Comparison of ENCODE assay signal across 7 mouse cellular contexts in the genomic region with DNA sequence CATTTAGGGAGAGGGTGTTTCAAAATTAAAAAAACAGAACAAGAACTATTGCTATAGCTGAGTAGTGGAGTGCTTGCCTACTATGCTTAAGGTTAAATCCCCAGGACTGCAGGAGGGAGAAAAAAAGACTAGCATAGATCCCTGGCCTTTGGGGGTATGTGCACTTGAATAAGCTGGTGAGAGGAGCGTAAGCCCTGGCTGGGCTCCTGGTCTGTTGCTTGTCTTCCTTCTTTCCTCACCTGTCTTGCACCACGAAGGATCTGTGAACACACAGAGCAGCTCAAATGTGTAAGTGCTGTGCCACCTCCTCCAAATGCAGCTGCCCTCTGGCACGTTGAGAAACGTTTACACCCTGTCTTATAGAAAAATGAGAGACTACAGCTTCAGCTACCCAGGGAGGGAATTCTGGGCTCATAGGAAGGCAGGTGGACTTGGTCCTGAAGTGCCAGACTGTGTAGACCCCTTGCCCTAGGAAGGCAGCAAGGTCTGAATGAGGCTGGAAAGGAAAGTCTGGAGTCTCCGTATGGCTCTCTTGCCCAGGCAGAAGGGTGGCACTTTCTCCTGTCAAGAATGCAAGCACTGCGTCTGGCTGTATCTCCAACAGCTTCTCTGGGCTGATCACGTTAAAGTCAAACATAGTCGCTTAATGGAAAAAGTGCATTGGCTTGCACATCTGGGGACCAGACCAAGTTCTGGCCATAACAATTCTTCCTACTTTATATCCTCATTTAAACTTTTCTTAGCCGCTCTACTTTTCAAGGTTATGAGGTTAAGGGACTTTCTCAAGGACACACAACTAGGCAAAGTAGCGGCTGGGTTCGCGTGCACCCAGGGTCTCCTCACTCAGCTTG. TPM values are rescaled to one million over a fixed set of nuclear protein-coding genes. Genes with fewer than 3 reads are reported as not detected.
DNase-seq lines count a peak whose midpoint lies in the region; ATAC-seq and TF ChIP-seq lines count a peak whose summit lies in the region.

No protein-coding gene starts in this region.

- H3K9me3 ChIP-seq in lung, postnatal 0 days (ENCODE audit: low read length): no peaks in the 10 kb centered on the region
- H3K9me3 ChIP-seq in heart, embryonic 10.5 days: no peaks in the 10 kb centered on the region
- no peaks in the 10 kb centered on the region for H3K9me3 ChIP-seq in limb, embryonic 12.5 days

- no peak overlapping the region for H3K27ac ChIP-seq in lung, postnatal 0 days (ENCODE audit: low read length)
- peak overlapping the region; percentile 97 for H3K27ac ChIP-seq in heart, embryonic 10.5 days
- H3K27ac ChIP-seq in limb, embryonic 12.5 days: peak overlapping the region; percentile 87

- 0 out of 2 replicates have a peak, but pooled peaks have one; percentile 4 for ATAC-seq in lung, postnatal 0 days
- peak; percentile 22; the same call in 1 of the 2 replicates for ATAC-seq in common myeloid progenitor, adult 5-6 weeks (replicated peaks; ENCODE audit: low read depth, poor library complexity, severe bottlenecking)
- peak; percentile 22; the same call in 1 of the 2 replicates for ATAC-seq in limb, embryonic 12.5 days (ENCODE audit: insufficient number of reproducible peaks, insufficient read depth, low FRiP score, low TSS enrichment, low read depth)
- no peak for ATAC-seq in CD4-positive, CD25-positive, alpha-beta regulatory T cell, adult 4 months

- no peaks in the 10 kb centered on the region; the same call in 1 of the 2 replicates for H3K4me1 ChIP-seq in lung, postnatal 0 days (ENCODE audit: insufficient read depth, low read depth, low read length)
- H3K4me1 ChIP-seq in heart, embryonic 10.5 days: peaks cover 24% of the 10 kb centered on the region
- H3K4me1 ChIP-seq in limb, embryonic 12.5 days (replicated peaks): peaks cover 17% of the 10 kb centered on the region

- H3K9ac ChIP-seq in lung, postnatal 0 days (replicated peaks; ENCODE audit: low read depth): no peak overlapping the region
- peak overlapping the region; percentile 92 for H3K9ac ChIP-seq in limb, embryonic 12.5 days (replicated peaks)

- H3K4me3 ChIP-seq in lung, postnatal 0 days (ENCODE audit: low read depth, low read length): peak overlapping the region; percentile 95
- H3K4me3 ChIP-seq in heart, embryonic 10.5 days: peak overlapping the region; percentile 98
- H3K4me3 ChIP-seq in limb, embryonic 12.5 days (replicated peaks): peak overlapping the region; percentile 99

- H3K27me3 ChIP-seq in lung, postnatal 0 days (replicated peaks; ENCODE audit: insufficient read depth, low read length): no peaks in the 10 kb centered on the region
- no peaks in the 10 kb centered on the region for H3K27me3 ChIP-seq in heart, embryonic 10.5 days (ENCODE audit: insufficient read depth, poor library complexity, severe bottlenecking)
- H3K27me3 ChIP-seq in limb, embryonic 12.5 days: no peaks in the 10 kb centered on the region

- peak overlapping the region; percentile 80 for H3K4me2 ChIP-seq in lung, postnatal 0 days (replicated peaks; ENCODE audit: low read depth, low read length)
- H3K4me2 ChIP-seq in limb, embryonic 12.5 days: peak overlapping the region; percentile 82

- no peak for TF ChIP-seq EP300 in lung, postnatal 0 days (IDR thresholded peaks at IDR 0.05)

- 19% methylated on average over 12 of the region's 12 CpGs for WGBS in lung, postnatal 0 days
- WGBS in heart, embryonic 10.5 days: 13% methylated on average over 12 of the region's 12 CpGs
- WGBS in limb, embryonic 12.5 days: 12% methylated on average over 12 of the region's 12 CpGs

- no peaks in the 10 kb centered on the region for H3K36me3 ChIP-seq in lung, postnatal 0 days (ENCODE audit: insufficient read depth, low read length)
- no peaks in the 10 kb centered on the region for H3K36me3 ChIP-seq in heart, embryonic 10.5 days
- H3K36me3 ChIP-seq in limb, embryonic 12.5 days: no peaks in the 10 kb centered on the region

- DNase-seq in lung, postnatal 0 days (ENCODE audit: low spot score): peak; percentile 12
- DNase-seq in lung, postnatal 25 days (ENCODE audit: low spot score): no peak
- no peak for DNase-seq in heart, embryonic 10.5 days (ENCODE audit: low spot score)
- peak; percentile 8 for DNase-seq in skeletal muscle tissue, adult 2 months (ENCODE audit: low read depth, low spot score)

- TF ChIP-seq CTCF in lung, postnatal 0 days (IDR thresholded peaks at IDR 0.05): no peak

RNA-seq across cellular contexts. Expression of a gene that starts 0.7 kb away (rescaled TPM):
- 35.3 and 35.6 TPM in 2 replicates for polyA plus RNA-seq in lung, postnatal 0 days (2015; fragmentation: Nextera tagmentation; extraction: Ambion mirVana)
- total RNA-seq in common myeloid progenitor, adult 5-6 weeks (2017): 63.2 and 68.4 TPM in 2 replicates
- polyA plus RNA-seq in heart, embryonic 10.5 days (2016; fragmentation: Nextera tagmentation; extraction: Ambion mirVana): 29.4 and 29.7 TPM in 2 replicates
- 36.9 and 38.0 TPM in 2 replicates for polyA plus RNA-seq in limb, embryonic 12.5 days (2016; fragmentation: Nextera tagmentation; extraction: Ambion mirVana)
- polyA plus RNA-seq in CD4-positive, CD25-positive, alpha-beta regulatory T cell, adult 4 months (2017; shearing (Covaris generic)): 10 to 100 TPM in 1 of 2 experiments, 1 to 10 TPM in 1; 8.5 to 10.9 TPM

RNA-seq across cellular contexts. Expression of a gene that starts 31.5 kb away (rescaled TPM):
- 0.96 and 2.1 TPM in 2 replicates for polyA plus RNA-seq in lung, postnatal 0 days (2015; fragmentation: Nextera tagmentation; extraction: Ambion mirVana)
- not detected in 2 replicates for total RNA-seq in common myeloid progenitor, adult 5-6 weeks (2017)
- polyA plus RNA-seq in heart, embryonic 10.5 days (2016; fragmentation: Nextera tagmentation; extraction: Ambion mirVana): not detected in 2 replicates
- not detected in 2 replicates for polyA plus RNA-seq in limb, embryonic 12.5 days (2016; fragmentation: Nextera tagmentation; extraction: Ambion mirVana)
- polyA plus RNA-seq in CD4-positive, CD25-positive, alpha-beta regulatory T cell, adult 4 months (2017; shearing (Covaris generic)): under 1 TPM in 1 of 2 experiments, not detected in 1; 0.81 TPM

Comparison
In these comparisons a context has a peak if more than half of its experiments do, and no peak if none do; other contexts are left out.
1. DNase-seq: peak in lung, postnatal 0 days (single experiment) and skeletal muscle tissue, adult 2 months (single experiment); none in lung, postnatal 25 days (single experiment) and heart, embryonic 10.5 days (single experiment).
2. Peak in every context shown above with its lines, with median percentiles within 50 percentile points of each other: H3K4me3 ChIP-seq.